Mouse (Mus musculus): Measurements from ENCODE around the gene Mroh2a.

The Mroh2a gene

DNA sequence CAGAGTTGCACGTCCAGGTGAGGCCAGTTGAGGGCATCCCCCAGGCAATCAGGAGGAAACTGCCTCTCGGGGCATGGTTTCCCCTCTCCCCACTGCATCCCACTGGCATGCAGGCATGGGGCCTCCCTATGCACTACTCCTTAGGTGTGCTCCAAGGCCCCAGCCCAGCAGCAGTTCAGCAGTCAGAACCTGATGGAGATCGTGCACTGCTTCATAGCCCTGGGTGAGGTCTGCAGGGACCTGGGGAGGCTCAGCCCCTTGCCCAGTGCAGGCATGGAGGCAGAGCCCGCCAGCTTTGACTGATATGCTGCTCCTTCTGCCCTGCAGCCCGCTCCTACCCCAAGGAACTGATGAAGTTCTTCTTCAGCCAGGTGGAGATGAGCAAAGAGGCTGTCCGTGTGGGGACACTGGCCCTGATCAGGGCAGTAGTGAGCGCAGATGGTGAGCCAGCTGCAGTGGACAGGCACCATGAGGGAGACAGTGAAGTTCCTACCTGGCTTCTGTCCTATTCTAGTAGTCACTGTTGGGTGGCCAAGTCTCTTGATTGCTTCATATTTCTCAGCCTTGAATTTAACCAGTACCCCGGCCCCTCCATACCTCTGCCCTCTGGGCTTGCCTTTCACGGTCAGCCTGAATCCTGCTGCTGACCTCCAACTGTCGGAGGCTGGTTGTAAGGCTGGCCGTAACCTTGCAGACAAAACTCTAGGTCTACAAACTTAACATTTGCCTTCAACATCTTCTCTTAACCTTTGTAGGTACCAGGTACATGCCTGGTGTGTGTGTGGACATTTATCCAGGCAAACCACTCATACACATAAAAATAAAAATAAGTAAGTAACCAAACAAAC is 8.5 kb downstream of the Mroh2a start:
- DNase-seq (ENCODE audit: low read depth, low spot score) = no peak

DNA sequence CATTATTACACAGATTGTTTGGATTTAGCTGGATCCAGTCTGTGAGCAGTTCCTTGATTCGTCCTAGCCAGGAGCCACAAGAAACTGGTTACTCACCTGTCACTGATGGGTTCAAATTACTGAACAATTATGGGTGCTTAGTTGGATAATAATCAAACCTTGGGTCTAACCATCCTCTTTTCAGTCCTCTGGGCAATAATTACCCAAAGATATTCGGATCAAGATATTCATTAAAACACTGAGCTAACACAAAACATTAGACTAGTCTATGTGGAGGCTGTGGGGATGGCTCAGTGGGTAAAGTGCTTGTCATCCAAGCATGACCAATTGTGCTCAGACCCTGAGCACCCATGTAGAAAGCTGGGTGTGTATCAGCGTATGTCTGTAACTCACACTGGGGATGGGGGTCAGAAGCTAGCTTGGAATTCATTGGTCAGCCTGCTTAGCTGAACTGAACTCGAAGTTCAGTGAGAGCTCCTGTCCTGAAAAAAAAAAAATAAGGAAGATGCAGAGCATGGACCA is 9.2 kb downstream of the Mroh2a start:
- DNase-seq (ENCODE audit: low read depth, low spot score) = no peak

DNA sequence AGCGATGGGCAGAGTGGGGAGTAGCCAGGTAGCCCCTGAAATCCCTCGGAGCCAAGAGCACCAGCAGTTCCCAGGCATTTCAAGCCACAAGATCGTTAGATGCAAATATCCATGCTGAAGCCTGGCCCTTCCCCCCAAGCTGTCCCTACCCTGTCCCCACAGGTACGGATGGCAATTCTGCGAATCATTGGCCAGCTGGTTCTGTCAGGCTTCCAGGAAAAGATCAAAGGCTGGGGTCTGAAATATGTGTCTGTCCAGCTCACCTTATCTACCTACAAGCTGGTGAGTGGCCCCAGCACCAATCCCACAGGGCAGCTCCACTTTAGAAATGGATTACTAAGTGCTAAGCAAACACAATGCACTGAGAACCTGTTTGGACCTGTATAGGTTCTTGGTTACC is 10.5 kb downstream of the Mroh2a start:
- no peak for DNase-seq (ENCODE audit: low read depth, low spot score)

DNA sequence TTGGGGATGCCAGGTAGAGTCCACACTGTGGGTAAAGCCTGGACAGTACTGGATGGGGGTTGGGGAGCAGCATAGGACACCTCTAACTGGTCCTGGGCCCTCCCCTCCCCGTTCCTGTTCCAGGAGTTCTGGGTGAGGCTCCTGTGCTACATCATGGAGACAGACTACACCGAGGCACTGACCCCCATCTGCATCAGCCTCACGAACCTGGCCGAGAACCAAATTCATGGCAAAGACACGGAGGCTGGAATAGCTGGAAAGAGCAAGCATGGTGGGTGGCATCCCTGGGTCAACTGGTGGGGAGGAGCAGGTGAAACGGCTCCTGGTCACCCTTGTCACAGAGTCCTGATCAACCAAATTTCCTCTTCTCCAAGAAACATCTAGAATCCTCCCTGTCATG is 12.0 kb downstream of the Mroh2a start:
- DNase-seq (ENCODE audit: low read depth, low spot score) = no peak

DNA sequence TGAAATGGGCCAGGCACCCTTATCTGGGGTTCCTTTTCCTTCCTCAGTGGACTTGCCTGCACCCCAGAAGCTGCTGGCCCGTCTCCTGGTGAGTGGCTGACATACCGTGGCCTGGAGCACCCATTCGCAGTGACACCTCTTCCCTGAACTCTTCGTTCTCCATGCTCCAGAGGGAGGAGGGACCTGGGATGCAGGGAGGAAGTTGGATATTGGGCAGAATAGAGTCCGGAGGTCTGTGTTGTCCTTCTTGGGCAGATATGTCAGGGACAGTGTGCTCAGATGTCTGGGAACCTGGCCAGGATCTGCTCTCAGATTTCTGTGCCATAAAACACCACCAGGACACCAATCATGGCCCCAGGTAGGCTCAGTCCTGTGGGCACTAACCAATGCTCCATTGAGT is 13.3 kb downstream of the Mroh2a start:
- DNase-seq (ENCODE audit: low read depth, low spot score) = no peak

DNA sequence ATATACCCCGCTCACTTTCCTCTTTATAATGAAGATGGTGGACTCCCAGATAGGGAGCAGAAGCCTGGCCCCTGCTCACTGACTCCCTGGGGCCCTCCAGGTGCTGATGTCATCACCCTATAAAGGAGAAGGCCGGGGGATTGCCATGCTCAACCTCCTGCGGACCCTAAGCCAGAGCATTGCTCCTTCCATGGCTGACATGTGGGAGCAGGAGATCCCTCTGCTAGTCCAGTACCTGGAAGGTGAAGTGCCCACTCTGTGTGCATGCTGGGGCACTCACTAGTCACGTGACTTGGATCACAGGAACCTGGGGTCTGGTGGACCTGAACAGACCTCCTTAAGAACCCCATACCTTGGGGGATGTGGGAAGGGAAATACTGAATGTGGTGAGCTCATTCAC is 13.8 kb downstream of the Mroh2a start:
- no peak for DNase-seq (ENCODE audit: low read depth, low spot score)

DNA sequence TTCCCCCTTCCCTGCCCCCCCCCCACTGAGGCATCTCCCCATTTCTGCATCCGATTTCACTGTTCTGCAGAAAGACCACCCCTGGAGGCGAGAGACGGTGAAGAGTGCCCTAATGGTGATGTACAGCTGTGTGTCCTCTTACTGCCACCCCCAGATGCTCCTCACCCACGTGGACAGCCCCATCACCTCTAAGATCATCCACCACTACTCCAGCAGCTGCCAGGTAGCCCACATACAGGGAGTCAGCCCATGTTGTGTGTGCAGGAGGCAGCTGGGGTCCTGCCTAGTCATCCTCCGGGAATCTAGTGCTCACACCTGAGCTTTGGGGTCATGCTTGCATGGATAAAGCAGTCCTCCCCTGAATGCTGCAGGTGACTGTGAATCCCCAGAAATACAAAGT is 17.1 kb downstream of the Mroh2a start:
- no peak for DNase-seq (ENCODE audit: low read depth, low spot score)

DNA sequence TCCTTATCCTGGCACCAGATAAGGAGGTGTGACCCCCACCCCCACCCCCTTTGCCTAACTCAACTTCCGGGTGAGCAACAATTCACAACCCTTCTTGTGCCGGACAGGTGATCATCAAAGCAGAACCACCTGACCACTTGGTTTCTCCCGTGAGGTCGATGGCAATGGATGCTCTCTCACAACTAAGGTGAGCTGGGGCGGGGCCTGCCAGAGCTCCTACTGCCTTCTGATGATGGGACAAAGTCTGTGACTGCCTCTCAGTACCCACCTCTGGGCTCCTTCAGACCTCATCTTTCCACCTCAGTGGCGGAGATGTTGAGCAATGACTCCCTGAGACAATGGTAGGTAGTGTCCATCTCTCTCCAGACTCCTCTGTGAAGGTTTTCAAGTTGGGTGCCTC is 19.1 kb downstream of the Mroh2a start:
- DNase-seq (ENCODE audit: low read depth, low spot score) = no peak

DNA sequence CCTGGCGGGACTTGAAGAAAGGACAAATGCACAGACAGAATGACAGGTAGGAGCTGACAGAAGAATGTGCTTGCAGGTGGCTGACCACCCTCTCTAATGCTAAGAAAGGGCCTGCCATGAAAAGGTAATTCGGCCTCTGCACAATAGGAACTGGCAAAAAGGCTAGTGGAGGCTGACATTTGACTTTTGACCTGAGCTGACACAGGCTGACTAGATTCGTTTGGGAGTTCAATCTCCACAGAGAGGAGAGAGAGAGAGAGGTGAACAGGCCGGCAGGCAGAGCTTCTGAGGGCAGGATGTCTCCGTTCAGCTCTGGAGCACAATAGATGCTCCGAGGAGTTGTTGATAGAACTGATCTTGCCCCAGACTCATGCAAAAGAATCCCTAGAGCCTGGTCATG is 19.6 kb downstream of the Mroh2a start:
- no peak for DNase-seq (ENCODE audit: low read depth, low spot score)

DNA sequence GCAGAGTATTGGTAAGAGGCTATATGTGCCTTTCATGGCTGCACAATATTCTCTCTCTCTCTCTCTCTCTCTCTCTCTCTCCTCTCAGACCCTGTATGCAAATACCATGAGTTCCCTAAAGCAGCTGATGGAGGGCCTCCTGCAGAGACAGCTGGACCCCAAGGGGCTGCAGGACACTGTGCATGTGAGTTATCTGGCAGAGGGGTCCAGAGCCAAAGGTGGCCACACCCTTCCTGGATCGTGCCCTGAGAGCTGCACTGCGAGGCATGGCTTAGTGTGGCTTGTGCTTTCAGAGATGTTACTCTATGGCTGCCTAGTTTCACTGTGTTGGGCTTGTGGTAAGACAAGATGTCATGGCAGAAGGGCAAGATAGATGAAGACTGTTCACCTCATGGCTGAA is 20.9 kb downstream of the Mroh2a start:
- no peak for DNase-seq (ENCODE audit: low read depth, low spot score)

DNA sequence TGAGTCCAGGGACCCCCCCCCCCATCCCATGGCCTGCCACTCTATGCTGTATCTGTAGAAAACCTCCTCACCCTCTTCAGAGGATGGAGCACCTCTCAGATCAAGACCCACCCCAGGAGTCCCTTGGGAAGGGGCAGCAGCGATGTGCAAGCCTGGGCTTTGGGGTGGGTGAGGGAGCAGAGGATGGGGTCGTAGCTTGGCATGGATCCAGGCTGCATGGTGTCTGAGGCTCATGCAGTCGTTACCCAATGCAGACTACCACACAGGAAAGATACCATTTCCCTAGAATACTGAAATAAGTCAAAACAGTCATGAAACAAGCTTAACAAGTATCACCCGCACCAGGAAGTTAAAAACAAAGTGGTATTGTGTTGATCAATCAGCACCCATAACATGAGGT is 21.9 kb downstream of the Mroh2a start:
- DNase-seq (ENCODE audit: low read depth, low spot score) = no peak

DNA sequence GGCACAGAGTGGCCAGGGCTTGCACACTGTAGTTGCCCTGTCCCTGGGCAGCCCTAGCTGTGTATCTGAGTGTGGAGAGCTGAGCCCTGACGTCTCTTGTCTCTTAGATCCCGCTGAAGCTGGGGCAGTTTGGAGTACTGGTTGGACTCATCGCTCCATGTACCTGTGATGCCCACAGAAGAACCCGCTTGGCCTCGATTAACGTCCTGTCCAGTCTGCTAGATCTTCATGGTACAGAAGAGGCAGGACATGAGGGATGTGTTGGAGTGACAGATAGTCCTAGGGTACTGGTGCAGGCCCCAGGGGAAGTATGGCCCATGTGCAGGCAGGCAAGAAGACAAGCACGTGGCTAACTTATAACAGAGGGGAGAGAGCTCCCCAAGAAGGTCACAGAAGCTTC is 22.8 kb downstream of the Mroh2a start:
- no peak for DNase-seq (ENCODE audit: low read depth, low spot score)

DNA sequence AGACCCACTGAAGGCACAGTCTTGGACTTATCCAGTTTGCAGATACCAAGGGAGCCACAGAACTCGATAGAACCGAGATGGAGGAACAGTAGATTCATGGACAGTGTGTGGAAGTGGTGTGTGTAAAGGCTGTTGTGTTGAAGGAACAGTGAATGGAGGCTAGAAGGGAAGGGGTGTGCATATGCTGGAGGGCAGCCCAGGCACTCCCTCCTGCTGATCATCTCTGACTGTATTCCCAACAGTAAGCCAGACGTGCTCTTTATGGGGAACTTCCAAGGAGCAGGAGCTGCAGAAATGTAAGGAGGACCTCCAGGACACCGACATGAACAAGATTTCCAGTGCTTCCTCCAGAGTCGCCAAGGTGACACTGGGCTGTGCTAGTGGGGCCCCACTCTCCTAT is 23.2 kb downstream of the Mroh2a start:
- no peak for DNase-seq (ENCODE audit: low read depth, low spot score)

DNA sequence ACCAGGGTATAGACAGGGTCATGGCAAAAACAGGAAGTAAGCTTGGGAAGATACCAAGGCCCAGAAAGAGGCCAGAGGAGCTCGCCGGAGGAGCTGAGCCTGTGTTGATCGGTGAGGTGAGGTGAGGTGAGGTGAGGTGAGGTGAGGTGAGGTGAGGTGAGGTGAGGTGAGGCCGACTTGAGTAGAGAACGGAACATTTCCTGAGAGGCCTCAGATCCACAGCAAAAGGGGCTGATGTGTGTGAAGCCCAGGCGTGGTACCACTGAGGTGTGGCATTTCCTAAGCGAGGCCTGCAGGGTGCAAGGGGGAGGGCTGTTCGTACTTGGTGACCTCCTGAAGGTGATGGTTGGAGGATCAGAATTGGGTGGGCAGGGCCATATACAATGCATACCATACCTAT is 26.3 kb downstream of the Mroh2a start:
- DNase-seq (ENCODE audit: low read depth, low spot score) = no peak

DNA sequence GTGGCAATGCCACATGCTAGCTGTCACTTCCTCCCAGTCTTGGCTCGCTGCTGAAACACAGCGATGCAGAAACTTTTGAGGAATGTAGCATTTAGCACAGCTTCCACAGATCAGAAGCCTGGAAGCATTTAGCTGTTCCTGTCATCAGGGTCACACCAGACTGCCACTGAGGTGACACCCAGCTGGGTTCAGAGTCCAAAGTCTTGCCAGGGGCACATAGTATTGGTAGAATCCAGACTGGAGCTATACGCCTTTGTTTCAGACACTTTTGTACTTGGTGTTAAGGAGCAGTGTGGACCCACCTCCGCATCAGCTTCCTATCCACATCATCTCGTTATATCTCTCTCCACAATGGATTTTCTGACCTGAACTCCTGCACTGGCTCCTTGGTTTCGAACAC is 26.8 kb downstream of the Mroh2a start:
- no peak for DNase-seq (ENCODE audit: low read depth, low spot score)

DNA sequence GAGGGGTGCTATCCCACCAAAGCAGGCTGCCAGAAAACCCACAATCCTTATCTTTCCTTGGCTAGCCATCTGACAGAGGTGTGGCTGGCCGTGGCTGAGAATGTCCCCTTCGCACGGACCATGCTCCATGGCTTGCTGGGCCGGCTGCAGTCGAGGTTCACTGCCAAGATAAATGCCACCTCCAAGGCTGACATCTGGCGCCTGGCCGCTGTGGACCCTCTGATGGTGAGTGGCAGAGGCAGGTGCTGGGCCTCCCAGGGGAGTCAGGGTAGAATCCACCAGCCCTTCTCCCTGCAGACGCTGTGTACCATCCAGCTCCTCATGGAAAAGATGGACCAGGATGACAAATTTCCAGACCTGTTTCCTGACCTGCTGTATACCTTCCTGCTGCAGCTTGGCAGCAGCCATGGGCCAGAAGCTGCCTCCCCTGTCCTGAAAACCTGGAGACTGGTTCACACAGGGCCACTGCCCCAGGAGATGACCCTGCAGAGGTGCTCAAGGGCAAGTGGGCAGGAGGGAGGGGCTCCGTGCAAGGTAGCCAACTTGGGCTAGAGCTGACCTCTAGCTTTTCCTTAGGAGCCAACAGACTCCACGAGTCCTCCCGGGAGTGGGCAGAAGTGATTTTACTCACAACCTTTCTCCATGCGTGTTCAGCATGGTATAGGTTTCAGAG is 28.1 kb downstream of the Mroh2a start:
- no peak for DNase-seq (ENCODE audit: low read depth, low spot score)

DNA sequence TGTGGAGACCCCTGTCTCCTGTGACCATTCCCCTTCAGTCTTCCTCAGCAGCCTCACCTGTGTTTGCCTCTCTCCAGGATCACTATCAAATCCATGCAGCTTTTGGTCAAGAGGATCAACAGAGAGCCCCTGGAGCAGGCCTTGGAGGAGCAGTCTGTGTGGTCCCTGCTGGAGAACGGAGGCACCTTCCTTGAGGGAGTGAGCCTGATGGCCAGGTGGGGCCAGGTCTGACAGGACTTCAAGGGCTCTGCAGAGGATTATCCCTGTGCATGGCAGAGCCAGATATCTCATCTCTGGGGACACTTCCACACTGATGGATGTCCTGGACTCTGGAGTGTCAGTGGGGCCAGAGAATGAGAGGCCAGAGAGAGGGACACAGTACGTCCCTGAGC is 28.7 kb downstream of the Mroh2a start:
- no peak for DNase-seq (ENCODE audit: low read depth, low spot score)

DNA sequence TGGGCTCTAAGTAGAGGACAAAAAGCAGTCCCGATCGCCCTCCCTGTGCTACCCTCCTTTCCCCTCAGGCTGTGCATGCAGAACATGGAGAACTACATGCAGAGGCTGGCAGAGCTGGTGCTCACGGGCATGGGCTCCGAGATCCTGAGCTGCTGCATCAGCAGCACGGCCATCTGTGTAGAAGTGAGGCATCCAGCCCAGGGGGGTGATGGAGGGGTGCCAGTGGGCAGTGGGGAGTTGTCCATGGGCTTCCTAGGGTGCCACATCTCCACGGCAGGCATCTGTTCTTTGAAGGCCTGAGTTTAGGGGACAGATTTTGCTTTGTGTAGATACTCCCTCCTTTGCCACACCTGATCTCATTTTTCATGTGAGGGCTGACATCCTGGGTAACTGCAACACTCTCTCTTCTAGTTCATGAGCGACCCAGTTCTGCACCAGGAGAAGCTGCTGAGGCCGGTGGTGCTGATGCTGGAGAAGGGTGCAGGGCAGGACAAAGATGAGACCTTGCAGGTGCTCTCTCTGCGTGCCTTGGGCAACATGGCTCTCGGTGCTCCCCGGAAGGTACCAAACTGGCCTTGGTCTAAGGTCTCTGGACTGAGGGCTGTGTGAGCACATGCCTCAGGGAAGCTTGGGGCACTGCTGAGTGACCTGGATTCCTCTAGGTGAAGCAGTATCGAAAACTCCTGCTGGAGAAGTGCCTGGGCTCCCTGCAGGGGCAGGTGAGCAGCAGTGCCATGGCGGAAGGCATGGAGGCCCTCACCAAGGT is 29.4 kb downstream of the Mroh2a start:
- no peak for DNase-seq (ENCODE audit: low read depth, low spot score)

DNA sequence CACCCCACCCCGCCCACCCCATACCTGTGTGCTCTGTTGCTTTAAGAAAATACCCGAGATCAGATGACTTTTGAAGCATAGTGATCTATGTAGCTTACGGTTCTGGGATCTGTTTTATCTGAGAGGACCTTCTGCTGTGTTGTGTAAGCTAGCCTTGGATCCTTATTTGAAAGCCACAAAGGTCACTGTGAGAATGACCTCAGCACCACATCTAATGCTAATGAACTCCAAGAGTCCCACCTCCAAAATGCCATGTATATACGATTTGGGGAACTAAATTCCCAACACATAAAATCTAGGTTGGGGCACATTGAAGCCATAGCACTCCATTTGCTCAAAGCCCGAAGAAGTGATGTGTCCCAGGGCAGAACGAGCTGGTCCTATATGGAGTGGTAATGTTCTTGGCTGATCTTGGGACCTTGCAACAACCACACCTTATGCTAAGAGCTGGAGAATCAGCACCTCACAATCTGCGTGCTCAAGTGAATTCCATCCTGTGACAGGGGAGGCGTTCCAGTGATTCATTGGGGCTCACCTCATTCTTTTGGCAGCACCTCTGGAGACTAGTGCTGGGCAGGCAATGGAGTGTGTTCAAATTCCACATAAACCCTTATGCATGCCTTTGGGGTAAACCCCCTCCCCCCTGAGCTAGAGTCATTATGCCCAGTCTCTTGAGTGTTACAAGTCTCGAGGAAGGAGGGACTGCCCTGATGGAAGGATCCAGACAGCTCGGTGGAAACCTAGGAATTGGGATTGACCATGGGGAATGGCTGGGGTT is 30.3 kb downstream of the Mroh2a start:
- DNase-seq (ENCODE audit: low read depth, low spot score) = no peak

DNA sequence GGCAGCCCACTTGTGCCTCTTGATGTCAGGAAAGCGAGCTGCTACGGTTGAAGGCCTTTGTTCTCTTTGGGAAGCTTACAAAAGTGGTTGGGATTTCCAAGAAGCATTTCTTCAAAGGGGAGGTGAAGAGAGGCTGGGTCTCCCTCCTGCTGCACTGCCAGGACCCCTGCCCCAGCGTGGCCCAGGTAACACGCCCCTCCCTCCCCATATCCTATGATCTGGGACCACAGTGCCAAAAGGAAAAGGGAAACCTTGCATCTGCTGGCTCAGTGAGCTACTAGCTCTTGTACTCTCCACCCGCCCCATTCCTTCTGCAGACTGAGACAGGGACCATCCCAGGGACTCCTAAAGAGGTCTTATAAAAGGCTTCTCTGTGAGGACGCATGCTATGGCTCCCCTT is 30.9 kb downstream of the Mroh2a start:
- DNase-seq (ENCODE audit: low read depth, low spot score) = no peak

DNA sequence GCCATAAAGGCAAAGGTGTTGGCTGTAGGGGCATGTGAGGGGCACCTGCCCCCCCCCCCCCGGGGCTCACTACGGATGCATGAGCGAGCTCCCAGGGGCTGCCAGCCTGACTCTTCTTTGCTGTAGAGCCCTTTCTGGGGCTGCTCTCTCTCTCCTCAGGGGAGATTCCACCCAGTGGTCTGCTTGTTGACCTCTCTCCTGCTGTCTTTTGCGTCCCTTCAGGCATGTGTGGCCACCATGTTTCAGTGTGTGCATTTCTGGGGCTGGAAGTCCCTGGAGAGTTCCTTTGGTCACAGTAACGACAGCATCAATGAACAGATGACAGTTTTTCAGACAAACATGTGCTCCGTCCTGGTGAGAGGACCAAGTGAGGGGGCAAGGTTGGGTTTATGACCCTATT is 31.6 kb downstream of the Mroh2a start:
- no peak for DNase-seq (ENCODE audit: low read depth, low spot score)
